Mouse (Mus musculus) hindbrain, embryonic 15.5 days (tissue): ENCODE results near the gene Fcer1g. TPM values are rescaled to one million over a fixed set of nuclear protein-coding genes. Genes with fewer than 3 reads are reported as not detected.
A peak's percentile ranks its signal among the peaks of the same experiment; 100 is the strongest.

Source experiments
- ATAC-seq: fragments of 200-750 bp; cut with Nextera tagmentation; 2 replicates; pipeline ENCODE4 v1.8.0; 2017; ENCODE audit warnings: low read depth, moderate number of reproducible peaks, moderate TSS enrichment; ENCODE audit not compliant: low FRiP score
- H3K27ac ChIP-seq: fragments of 300-500 bp; sonication (generic); replicated peaks from 2 replicates; pipeline ENCODE4 v1.5.1; 2015; ENCODE audit warnings: mild to moderate bottlenecking, inconsistent platforms
- H3K27me3 ChIP-seq: fragments of 300-500 bp; sonication (generic); 2 replicates; pipeline ENCODE4 v1.6.1; 2015; ENCODE audit warnings: control low read depth, inconsistent platforms
- H3K36me3 ChIP-seq: fragments of 300-500 bp; sonication (generic); 2 replicates; pipeline ENCODE4 v1.6.1; 2015; ENCODE audit warnings: control low read depth, inconsistent platforms
- H3K4me1 ChIP-seq: fragments of 300-500 bp; sonication (generic); replicated peaks from 2 replicates; pipeline ENCODE4 v1.6.1; 2015; ENCODE audit warnings: control low read depth, inconsistent platforms
- H3K4me2 ChIP-seq: fragments of 300-500 bp; sonication (generic); 2 replicates; pipeline ENCODE4 v1.6.1; 2015; ENCODE audit warnings: moderate library complexity, mild to moderate bottlenecking, inconsistent platforms
- H3K4me3 ChIP-seq: fragments of 300-500 bp; sonication (generic); 2 replicates; pipeline ENCODE4 v1.5.1; 2015; ENCODE audit warnings: mild to moderate bottlenecking, inconsistent platforms
- H3K9ac ChIP-seq: fragments of 300-500 bp; sonication (generic); 2 replicates; pipeline ENCODE4 v1.6.1; 2015; ENCODE audit warnings: inconsistent platforms
- H3K9me3 ChIP-seq: fragments of 300-500 bp; sonication (generic); 2 replicates; pipeline ENCODE4 v1.6.1; 2016; ENCODE audit warnings: control low read depth, inconsistent platforms
- WGBS: fragments of 180-500 bp; shearing (Covaris S2); methylation state at CpG from one replicate; pipeline ENCODE4 v1.1.7; 2015; 5-methylcytosine and 5-hydroxymethylcytosine counted together
- polyA plus RNA-seq: library from polyadenylated mRNA; unstranded; fragments of >200 nt; fragmentation: Nextera tagmentation; extraction: Ambion mirVana; gene quantifications from 2 replicates; pipeline ENCODE4 v1.2.1, GENCODE M21; 2015

Gene Fcer1g
- polyA plus RNA-seq, 1 experiment from 2014 or later = 24.9 TPM

GRCm38 (mm10) chr1:171235791-171236190 lies 1.6 kb upstream of the Fcer1g start:
- peaks cover 67% of the 10 kb centered on the region for H3K36me3 ChIP-seq
- ATAC-seq = no peak
- no peaks in the 10 kb centered on the region for H3K4me1 ChIP-seq
- H3K9ac ChIP-seq = no peak overlapping the region
- no peak overlapping the region for H3K4me3 ChIP-seq
- H3K27ac ChIP-seq = no peak overlapping the region
- no peak overlapping the region for H3K4me2 ChIP-seq
- H3K27me3 ChIP-seq = no peaks in the 10 kb centered on the region
- WGBS = 96% methylated on average over 4 of the region's 4 CpGs
- H3K9me3 ChIP-seq = no peaks in the 10 kb centered on the region

- Histone ChIP-seq H3K9ac (no peak overlapping the region), H3K27me3 (no peaks in the 10 kb centered on the region), H3K4me1 (no peaks in the 10 kb centered on the region), H3K4me2 (no peak overlapping the region), H3K9me3 (no peaks in the 10 kb centered on the region), H3K4me3 (no peak overlapping the region), H3K27ac (no peak overlapping the region), H3K36me3 (peaks cover 55% of the 10 kb centered on the region)
- 97% methylated on average over 4 of the region's 4 CpGs for WGBS
- ATAC-seq = no peak
These were observed 373 bp upstream of the Fcer1g start for GRCm38 (mm10) chr1:171234538-171234937.

- Histone ChIP-seq H3K27ac (no peak overlapping the region), H3K27me3 (no peaks in the 10 kb centered on the region), H3K4me1 (no peaks in the 10 kb centered on the region), H3K36me3 (peaks cover 41% of the 10 kb centered on the region), H3K9ac (no peak overlapping the region), H3K4me3 (no peak overlapping the region), H3K9me3 (no peaks in the 10 kb centered on the region), H3K4me2 (no peak overlapping the region)
- 90% methylated on average over 12 of the region's 12 CpGs for WGBS
- no peak for ATAC-seq
These were observed 1.1 kb downstream of the Fcer1g start for GRCm38 (mm10) chr1:171232800-171233730.

- Histone ChIP-seq H3K9me3 (no peaks in the 10 kb centered on the region), H3K4me2 (no peak overlapping the region), H3K4me3 (no peak overlapping the region), H3K36me3 (peaks cover 34% of the 10 kb centered on the region), H3K27ac (no peak overlapping the region), H3K27me3 (no peaks in the 10 kb centered on the region), H3K9ac (no peak overlapping the region), H3K4me1 (no peaks in the 10 kb centered on the region)
- WGBS = 85% methylated on average over 5 of the region's 5 CpGs
- no peak for ATAC-seq
These were observed 1.8 kb downstream of the Fcer1g start for GRCm38 (mm10) chr1:171232348-171232747.

DNA sequence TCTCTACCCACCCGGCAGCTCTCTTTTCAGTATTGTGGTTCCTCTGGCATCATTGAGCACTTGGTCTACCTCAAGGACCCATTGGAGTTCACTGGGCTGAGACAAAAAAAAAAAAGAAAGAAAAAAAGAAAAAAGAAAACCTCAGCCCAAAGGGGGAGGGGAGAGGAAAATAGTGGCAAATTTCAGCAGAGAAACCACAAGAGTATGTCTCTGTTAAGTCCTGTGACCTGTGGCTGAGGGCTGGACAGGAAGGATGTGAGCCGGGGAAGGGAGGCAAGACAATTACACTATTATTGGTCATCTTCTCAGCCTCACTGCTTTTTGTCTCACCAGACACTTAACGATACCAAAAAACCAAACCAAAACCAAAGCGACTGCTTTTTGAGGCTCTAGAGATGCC lies 2.3 kb downstream of the Fcer1g start:
- Histone ChIP-seq H3K9ac (no peak overlapping the region), H3K4me3 (no peak overlapping the region), H3K9me3 (no peaks in the 10 kb centered on the region), H3K27ac (no peak overlapping the region), H3K27me3 (no peaks in the 10 kb centered on the region), H3K36me3 (peaks cover 29% of the 10 kb centered on the region), H3K4me2 (no peak overlapping the region), H3K4me1 (no peaks in the 10 kb centered on the region)
- ATAC-seq = no peak
- 77% methylated on average over 4 of the region's 4 CpGs for WGBS

- no peak for ATAC-seq
- H3K4me3 ChIP-seq = no peak overlapping the region
- 65% methylated on average over 3 of the region's 3 CpGs for WGBS
- no peak overlapping the region for H3K4me2 ChIP-seq
- no peaks in the 10 kb centered on the region for H3K4me1 ChIP-seq
- no peak overlapping the region for H3K27ac ChIP-seq
- no peaks in the 10 kb centered on the region for H3K27me3 ChIP-seq
- H3K9me3 ChIP-seq = no peaks in the 10 kb centered on the region
- peaks cover 15% of the 10 kb centered on the region for H3K36me3 ChIP-seq
- H3K9ac ChIP-seq = no peak overlapping the region
These were observed 4.0 kb downstream of the Fcer1g start for GRCm38 (mm10) chr1:171230215-171230614.

- no peak overlapping the region for H3K4me3 ChIP-seq
- no peaks in the 10 kb centered on the region for H3K27me3 ChIP-seq
- no peak overlapping the region for H3K9ac ChIP-seq
- peaks cover 10% of the 10 kb centered on the region for H3K36me3 ChIP-seq
- WGBS = 57% methylated on average over 6 of the region's 6 CpGs
- no peaks in the 10 kb centered on the region for H3K9me3 ChIP-seq
- no peak overlapping the region for H3K27ac ChIP-seq
- no peak for ATAC-seq
- no peaks in the 10 kb centered on the region for H3K4me1 ChIP-seq
- no peak overlapping the region for H3K4me2 ChIP-seq
These were observed 4.4 kb downstream of the Fcer1g start for GRCm38 (mm10) chr1:171229750-171230149.

- no peak for ATAC-seq
- Histone ChIP-seq H3K36me3 (no peaks in the 10 kb centered on the region), H3K4me3 (no peak overlapping the region), H3K9me3 (no peaks in the 10 kb centered on the region), H3K4me1 (peaks cover 4% of the 10 kb centered on the region; the same call in 1 of the 2 replicates), H3K27me3 (no peaks in the 10 kb centered on the region), H3K4me2 (no peak overlapping the region), H3K27ac (no peak overlapping the region), H3K9ac (no peak overlapping the region)
- WGBS = 93% methylated on average over 1 of the region's 1 CpGs
These were observed 6.3 kb downstream of the Fcer1g start for GRCm38 (mm10) chr1:171227879-171228278.

DNA sequence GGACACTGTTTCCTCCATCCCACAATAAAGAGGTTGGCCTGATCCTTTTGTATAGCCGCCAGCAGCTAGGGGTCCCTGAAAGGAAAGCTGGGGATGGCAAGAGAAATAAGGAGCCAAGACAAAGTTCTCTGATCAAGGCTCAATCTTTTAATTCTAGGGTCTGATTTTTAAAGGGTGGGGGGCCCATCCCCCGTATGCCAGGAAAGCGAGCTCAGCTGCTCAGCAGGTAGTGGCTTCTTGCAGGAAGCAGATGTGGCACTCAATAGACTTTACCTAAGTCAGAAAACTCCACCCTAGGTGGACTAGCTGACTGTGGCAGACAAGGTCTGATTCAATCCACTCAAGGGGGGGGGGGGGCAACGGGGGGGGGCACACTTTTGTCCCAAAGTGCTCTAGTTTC lies 7.4 kb downstream of the Fcer1g start:
- Histone ChIP-seq H3K4me3 (no peak overlapping the region), H3K4me1 (peaks cover 7% of the 10 kb centered on the region), H3K27me3 (no peaks in the 10 kb centered on the region), H3K36me3 (no peaks in the 10 kb centered on the region), H3K9me3 (no peaks in the 10 kb centered on the region), H3K27ac (no peak overlapping the region), H3K9ac (no peak overlapping the region), H3K4me2 (no peak overlapping the region)
- ATAC-seq = no peak
- 44% methylated on average over 4 of the region's 4 CpGs for WGBS

DNA sequence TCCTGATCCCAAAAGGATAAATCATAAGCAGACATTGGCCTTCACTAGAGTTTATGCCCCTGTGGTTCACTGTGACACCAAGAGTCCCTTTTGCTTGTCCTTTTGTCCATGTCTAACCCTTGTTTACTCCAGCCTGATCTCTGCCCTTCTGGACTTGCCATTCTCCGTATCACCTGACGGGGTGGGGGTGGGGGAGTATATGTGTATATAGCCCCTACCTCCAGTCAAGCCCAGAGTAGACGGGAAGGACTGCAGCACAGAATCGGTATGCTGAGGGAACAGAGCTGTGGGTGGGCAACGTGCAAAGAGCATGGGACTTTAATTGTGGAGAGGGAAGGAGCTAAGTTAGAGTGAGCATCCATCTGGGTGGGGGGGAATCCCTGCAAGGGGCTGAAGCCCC lies 9.3 kb downstream of the Fcer1g start, which contains the start of gene Apoa2:
TSS of gene Apoa2 (plus strand) at position 198 of the 400 bp plus-strand sequence.
- WGBS = 82% methylated on average over 5 of the region's 5 CpGs
- H3K4me2 ChIP-seq = no peak within 1 kb of the TSS
- H3K27ac ChIP-seq = no peak within 1 kb of the TSS
- H3K4me3 ChIP-seq = no peak within 1 kb of the TSS
- no peaks in the 10 kb centered on the region for H3K27me3 ChIP-seq
- H3K9ac ChIP-seq = no peak within 1 kb of the TSS
- no peaks in the 10 kb centered on the region for H3K9me3 ChIP-seq
- peaks cover 20% of the 10 kb centered on the region for H3K4me1 ChIP-seq
- peaks cover 2% of the 10 kb centered on the region for H3K36me3 ChIP-seq
- ATAC-seq = no peak

- no peak for ATAC-seq
- Histone ChIP-seq H3K4me3 (no peak overlapping the region), H3K9me3 (no peaks in the 10 kb centered on the region), H3K27me3 (no peaks in the 10 kb centered on the region), H3K4me1 (peaks cover 20% of the 10 kb centered on the region), H3K27ac (no peak overlapping the region), H3K9ac (no peak overlapping the region), H3K36me3 (peaks cover 12% of the 10 kb centered on the region), H3K4me2 (no peak overlapping the region)
- WGBS = 88% methylated on average over 2 of the region's 2 CpGs
These were observed 10.4 kb downstream of the Fcer1g start for GRCm38 (mm10) chr1:171223796-171224195.

- H3K9ac ChIP-seq = no peak overlapping the region
- H3K4me3 ChIP-seq = peak overlapping the region; percentile 52
- WGBS = 88% methylated on average over 6 of the region's 6 CpGs
These were observed 11.0 kb downstream of the Fcer1g start for GRCm38 (mm10) chr1:171223168-171223567.

More at GRCm38 (mm10) chr1:171223168-171223567, 11.0 kb downstream of the Fcer1g start:
- Histone ChIP-seq H3K4me1 (peaks cover 20% of the 10 kb centered on the region), H3K27me3 (no peaks in the 10 kb centered on the region), H3K36me3 (peaks cover 15% of the 10 kb centered on the region), H3K9me3 (no peaks in the 10 kb centered on the region), H3K4me2 (peak overlapping the region; percentile 78), H3K27ac (peak overlapping the region; percentile 82)
- ATAC-seq = no peak
